Mouse (Mus musculus) erythroid progenitor cell, adult 5-6 weeks (primary cell): ENCODE data around the gene Ms4a4b. TPM values are rescaled to one million over a fixed set of nuclear protein-coding genes. Genes with fewer than 3 reads are reported as not detected.
"Not testable (repeated sequence)": the region's sequence is repeated elsewhere in the genome, so short reads cannot be mapped to it uniquely, and the experiment has no call there.

Source experiments
- ATAC-seq: replicated peaks from 2 replicates; pipeline ENCODE4 v1.8.0; 2016; ENCODE audit warnings: moderate number of reproducible peaks, mild to moderate bottlenecking, moderate TSS enrichment, inconsistent platforms; ENCODE audit not compliant: poor library complexity, low FRiP score, severe bottlenecking
- total RNA-seq, 2 experiments: library from RNA; stranded (forward) in 1 of 2; stranded (reverse) in 1 of 2; fragments of 150-400 nt in 1 of 2; fragments of 186-747, 209-891 nt in 1 of 2; gene quantifications; 2 replicates each; pipeline versions ENCODE4 v1.2.3 to v1.2.4; 2015 to 2017; ENCODE audit warnings: low replicate concordance in 2 of 2

Gene Ms4a4b
- total RNA-seq, 2 experiments from 2014 or later: 5.0 to 72.9 TPM

- no peak for ATAC-seq
These were observed 41.9 kb downstream of the Ms4a4b start for GRCm38 (mm10) chr19:11485266-11485665.

GRCm38 (mm10) chr19:11485746-11486145 is 42.4 kb downstream of the Ms4a4b start, which contains the start of gene Gm8369:
Gm8369 (plus strand) TSS chr19:11485938.
- no peak for ATAC-seq

DNA sequence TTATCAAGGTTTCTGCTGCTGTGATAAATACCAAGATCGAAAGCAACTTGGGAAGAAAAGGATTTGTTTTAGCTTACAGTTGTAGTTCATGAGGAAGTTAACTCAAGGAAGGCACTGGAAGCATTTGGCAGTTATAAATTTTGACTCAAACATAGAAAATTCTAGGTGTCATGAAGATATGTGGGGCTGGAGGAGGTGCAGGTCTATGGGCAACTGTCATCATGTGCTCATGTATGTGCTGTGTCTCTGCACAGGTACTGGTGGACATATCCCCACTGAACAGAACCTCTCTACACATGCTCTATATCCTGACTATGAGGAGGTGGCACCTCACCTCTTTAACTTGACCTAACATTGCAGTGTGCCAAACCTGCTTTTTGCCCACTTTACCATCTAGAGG is 43.2 kb downstream of the Ms4a4b start:
- ATAC-seq: no peak

GRCm38 (mm10) chr19:11491406-11492189 is 48.2 kb downstream of the Ms4a4b start:
- no peak for ATAC-seq

DNA sequence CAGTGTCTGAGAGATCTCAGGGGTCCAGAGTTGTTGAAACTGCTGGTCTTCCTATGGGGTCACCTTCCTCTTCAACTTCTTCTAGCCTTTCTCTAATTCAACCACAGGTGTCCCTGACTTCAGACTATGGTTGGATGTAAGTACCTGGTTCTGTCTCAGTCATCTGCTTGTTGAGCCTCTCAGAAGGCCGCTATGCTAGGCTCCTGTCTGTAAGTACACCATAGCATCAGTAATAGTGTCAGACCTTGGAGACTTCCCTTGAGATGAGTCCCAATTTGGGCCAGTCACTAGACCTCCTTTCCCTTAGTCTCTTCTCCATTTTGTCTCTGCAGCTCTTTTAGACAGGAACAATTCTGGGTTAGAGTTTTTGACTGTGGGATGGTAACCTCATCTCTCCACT is 49.3 kb downstream of the Ms4a4b start:
- no peak for ATAC-seq

DNA sequence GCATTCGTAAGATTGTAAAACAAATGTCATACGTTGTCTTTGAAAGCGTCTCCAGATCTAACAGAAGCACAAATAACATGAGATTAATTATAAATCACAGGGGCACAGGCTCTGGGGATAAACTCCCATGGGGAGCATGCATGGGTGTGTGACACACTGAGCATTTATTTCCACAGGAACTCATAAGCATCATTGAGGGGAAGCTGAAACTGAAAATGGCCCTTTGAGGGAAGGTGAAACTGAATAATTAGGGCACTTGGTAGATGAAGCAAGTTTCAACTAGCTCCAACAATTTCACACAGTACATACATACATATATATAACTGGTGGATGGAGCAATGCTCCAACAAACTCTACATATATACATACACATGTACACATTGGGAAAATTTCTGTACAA is 51.2 kb downstream of the Ms4a4b start:
- no peak for ATAC-seq

DNA sequence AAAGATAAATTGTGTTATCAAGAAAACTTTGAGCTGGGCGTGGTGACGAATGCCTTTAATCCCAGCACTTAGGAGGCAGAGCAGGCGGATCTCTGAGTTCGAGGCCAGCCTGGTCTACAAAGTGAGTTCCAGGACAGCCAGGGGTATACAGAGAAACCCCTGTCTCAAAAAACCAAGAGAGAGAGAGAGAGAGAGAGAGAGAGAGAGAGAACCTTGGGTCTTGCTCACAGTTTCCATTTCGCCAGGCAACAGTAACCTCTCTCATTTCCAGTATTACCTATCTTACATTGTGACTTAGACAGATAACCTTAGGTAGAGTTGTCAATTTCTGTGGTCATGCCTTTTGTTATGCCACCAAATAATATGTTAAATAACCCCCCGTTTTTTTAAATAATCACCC is 53.0 kb downstream of the Ms4a4b start:
- ATAC-seq: no peak

DNA sequence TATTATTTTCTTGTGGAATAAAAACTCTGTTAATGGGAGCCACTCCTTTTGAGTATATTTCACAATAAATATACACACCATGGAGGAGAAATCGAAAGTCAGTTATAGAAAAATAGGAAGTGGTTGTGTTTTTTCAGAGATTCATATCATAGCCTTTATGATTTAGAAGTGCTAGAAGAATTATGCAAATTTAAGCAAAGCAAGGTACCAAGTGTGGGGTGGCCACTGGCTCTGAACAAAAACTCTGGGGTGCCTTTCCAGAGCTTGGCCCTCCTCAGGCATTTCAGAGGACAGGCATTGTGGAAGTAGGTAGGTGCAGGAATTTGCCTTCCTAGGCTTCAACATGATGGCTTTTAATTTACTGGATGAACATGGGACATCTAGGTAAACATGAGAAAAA is 53.9 kb downstream of the Ms4a4b start:
- ATAC-seq: not testable (repeated sequence)

DNA sequence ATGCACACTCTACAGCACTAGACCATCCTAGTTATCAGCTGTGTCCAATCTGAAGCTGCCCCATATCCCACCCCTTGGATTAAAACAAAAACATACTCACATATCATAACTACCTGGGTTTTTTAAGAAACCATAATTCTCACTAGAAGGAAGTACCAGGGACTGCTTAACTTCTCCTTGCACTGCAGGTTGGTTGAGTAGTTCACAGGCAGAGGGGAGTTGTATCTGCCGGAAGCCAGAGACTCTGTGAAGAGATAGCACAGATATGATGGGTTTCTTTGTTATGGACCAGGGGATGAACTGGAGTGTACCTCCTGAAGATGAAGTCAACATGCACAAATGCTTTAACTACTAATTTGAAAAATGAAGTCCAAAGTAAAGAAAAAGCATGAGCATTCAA is 57.4 kb downstream of the Ms4a4b start:
- ATAC-seq: no peak

DNA sequence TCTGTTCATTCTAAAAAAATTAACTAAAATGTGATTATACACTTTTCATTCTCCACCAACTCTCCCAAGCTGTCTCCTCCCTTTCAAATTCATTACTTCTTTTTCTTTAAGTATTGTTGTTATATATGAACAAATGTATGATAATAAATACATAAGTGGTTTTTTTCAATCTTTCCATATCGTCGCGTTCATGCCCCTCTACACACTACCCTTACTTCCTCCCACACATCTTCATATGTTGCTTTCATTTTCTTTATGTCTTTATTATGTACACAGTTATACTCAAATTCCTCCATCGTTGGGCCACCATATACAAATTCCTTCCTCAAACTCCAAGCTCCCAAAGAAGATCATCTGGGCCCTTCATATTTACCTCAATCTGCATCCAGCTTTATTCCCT is 58.0 kb downstream of the Ms4a4b start:
- ATAC-seq: no peak

DNA sequence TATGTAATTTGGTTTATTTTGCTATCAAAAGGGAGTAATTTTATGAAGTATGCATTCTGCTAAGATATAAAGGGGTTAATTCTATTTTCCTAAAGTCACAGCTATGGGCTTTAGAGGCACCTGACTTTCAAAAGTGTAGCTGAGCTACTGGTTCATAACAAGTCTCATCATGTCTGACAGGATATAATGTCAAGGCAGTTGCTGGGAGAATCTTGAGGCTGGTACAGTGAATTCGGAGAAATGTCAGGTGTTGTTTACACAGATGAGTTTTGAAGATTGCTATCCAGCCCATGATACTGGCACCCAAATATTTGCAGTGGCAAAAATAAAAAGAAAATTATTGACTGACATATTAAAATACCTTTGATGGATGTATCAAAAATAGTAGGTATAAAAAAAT is 61.5 kb downstream of the Ms4a4b start:
- ATAC-seq: no peak

GRCm38 (mm10) chr19:11513458-11513857 is 70.1 kb downstream of the Ms4a4b start:
- no peak for ATAC-seq

DNA sequence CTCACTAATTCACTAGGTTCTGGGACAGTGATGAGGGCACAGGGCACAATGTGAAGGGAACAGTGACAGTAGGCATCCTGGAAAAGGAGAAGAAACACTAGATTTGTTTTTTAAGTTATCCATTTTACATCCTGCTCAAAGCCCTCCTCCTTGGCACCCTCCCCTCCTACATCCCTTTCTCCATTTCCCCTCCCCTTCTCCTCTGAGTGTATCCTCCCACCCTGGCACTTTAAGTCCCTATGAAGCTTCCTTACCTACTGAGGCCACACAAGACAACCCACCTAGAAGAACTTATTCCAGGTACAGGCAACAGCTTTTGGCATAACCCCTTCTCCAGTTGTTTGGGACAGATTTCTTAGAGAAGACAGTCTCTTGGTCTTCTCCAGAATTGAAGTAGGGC is 72.9 kb downstream of the Ms4a4b start, which contains the start of gene Ms4a6b:
Ms4a6b (plus strand) TSS at position 267 of the 400 bp plus-strand sequence.
- ATAC-seq: no peak

Other genes with a start within 250 kb of the Ms4a4b start
- not detected in 2 replicates for gene Ms4a13, start 246.8 kb upstream of the Ms4a4b start, total RNA-seq (2015; ENCODE audit: low replicate concordance)
- gene Ms4a13, start 246.8 kb upstream of the Ms4a4b start, total RNA-seq (2017; ENCODE audit: low replicate concordance): not detected in 2 replicates
- gene Ms4a12, start 211.1 kb upstream of the Ms4a4b start, total RNA-seq (2015; ENCODE audit: low replicate concordance): not detected in 2 replicates
- not detected in 2 replicates for gene Ms4a12, start 211.1 kb upstream of the Ms4a4b start, total RNA-seq (2017; ENCODE audit: low replicate concordance)
- gene Ms4a1, start 177.3 kb upstream of the Ms4a4b start, total RNA-seq (2015; ENCODE audit: low replicate concordance): 19.8 and 24.3 TPM in 2 replicates
- 12.8 and 13.2 TPM in 2 replicates for gene Ms4a1, start 177.3 kb upstream of the Ms4a4b start, total RNA-seq (2017; ENCODE audit: low replicate concordance)
- gene Ms4a5, start 159.7 kb upstream of the Ms4a4b start, total RNA-seq (2015; ENCODE audit: low replicate concordance): not detected in 2 replicates
- not detected in 2 replicates for gene Ms4a5, start 159.7 kb upstream of the Ms4a4b start, total RNA-seq (2017; ENCODE audit: low replicate concordance)
- 3.6 TPM in 1 of 2 replicates, not detected in the other for gene Ms4a14, start 129.1 kb upstream of the Ms4a4b start, total RNA-seq (2015; ENCODE audit: low replicate concordance)
- under 0.01 TPM in 1 of 2 replicates, not detected in the other for gene Ms4a14, start 129.1 kb upstream of the Ms4a4b start, total RNA-seq (2017; ENCODE audit: low replicate concordance)
- 3.6 and 8.8 TPM in 2 replicates for gene Ms4a7, start 107.4 kb upstream of the Ms4a4b start, total RNA-seq (2015; ENCODE audit: low replicate concordance)
- 8.3 TPM in 1 of 2 replicates, not detected in the other for gene Ms4a7, start 107.4 kb upstream of the Ms4a4b start, total RNA-seq (2017; ENCODE audit: low replicate concordance)
- gene Ms4a4a, start 68.0 kb upstream of the Ms4a4b start, total RNA-seq (2015; ENCODE audit: low replicate concordance): not detected in 2 replicates
- gene Ms4a4a, start 68.0 kb upstream of the Ms4a4b start, total RNA-seq (2017; ENCODE audit: low replicate concordance): not detected in 2 replicates
- 17.3 and 39.4 TPM in 2 replicates for gene Ms4a4c, start 38.8 kb upstream of the Ms4a4b start, total RNA-seq (2015; ENCODE audit: low replicate concordance)
- 1.5 and 4.2 TPM in 2 replicates for gene Ms4a4c, start 38.8 kb upstream of the Ms4a4b start, total RNA-seq (2017; ENCODE audit: low replicate concordance)
- 21.0 and 37.1 TPM in 2 replicates for gene Ms4a6c, start 25.8 kb downstream of the Ms4a4b start, total RNA-seq (2015; ENCODE audit: low replicate concordance)
- 13.0 and 39.2 TPM in 2 replicates for gene Ms4a6c, start 25.8 kb downstream of the Ms4a4b start, total RNA-seq (2017; ENCODE audit: low replicate concordance)
- gene Gm8369, start 42.4 kb downstream of the Ms4a4b start, total RNA-seq (2015; ENCODE audit: low replicate concordance): 13.7 and 24.7 TPM in 2 replicates
- 8.3 and 21.9 TPM in 2 replicates for gene Gm8369, start 42.4 kb downstream of the Ms4a4b start, total RNA-seq (2017; ENCODE audit: low replicate concordance)
- 15.1 and 22.2 TPM in 2 replicates for gene Ms4a6b, start 73.0 kb downstream of the Ms4a4b start, total RNA-seq (2015; ENCODE audit: low replicate concordance)
- gene Ms4a6b, start 73.0 kb downstream of the Ms4a4b start, total RNA-seq (2017; ENCODE audit: low replicate concordance): 5.4 and 12.9 TPM in 2 replicates
- 3.2 and 4.2 TPM in 2 replicates for gene Ms4a4d, start 93.2 kb downstream of the Ms4a4b start, total RNA-seq (2015; ENCODE audit: low replicate concordance)
- gene Ms4a4d, start 93.2 kb downstream of the Ms4a4b start, total RNA-seq (2017; ENCODE audit: low replicate concordance): 1.3 TPM in 1 of 2 replicates, not detected in the other
- gene Ms4a6d, start 161.3 kb downstream of the Ms4a4b start, total RNA-seq (2015; ENCODE audit: low replicate concordance): 2.2 and 5.4 TPM in 2 replicates
- gene Ms4a6d, start 161.3 kb downstream of the Ms4a4b start, total RNA-seq (2017; ENCODE audit: low replicate concordance): 0.90 TPM in 1 of 2 replicates, not detected in the other
- 13.3 and 21.4 TPM in 2 replicates for gene Ms4a2, start 180.2 kb downstream of the Ms4a4b start, total RNA-seq (2015; ENCODE audit: low replicate concordance)
- gene Ms4a2, start 180.2 kb downstream of the Ms4a4b start, total RNA-seq (2017; ENCODE audit: low replicate concordance): 6.8 and 12.9 TPM in 2 replicates
- 148 and 159 TPM in 2 replicates for gene Ms4a3, start 197.3 kb downstream of the Ms4a4b start, total RNA-seq (2015; ENCODE audit: low replicate concordance)
- 39.9 and 40.2 TPM in 2 replicates for gene Ms4a3, start 197.3 kb downstream of the Ms4a4b start, total RNA-seq (2017; ENCODE audit: low replicate concordance)
- gene Oosp2, start 217.0 kb downstream of the Ms4a4b start, total RNA-seq (2015; ENCODE audit: low replicate concordance): not detected in 2 replicates
- gene Oosp2, start 217.0 kb downstream of the Ms4a4b start, total RNA-seq (2017; ENCODE audit: low replicate concordance): not detected in 2 replicates
- 2.1 TPM in 1 of 2 replicates, not detected in the other for gene Oosp1, start 247.6 kb downstream of the Ms4a4b start, total RNA-seq (2015; ENCODE audit: low replicate concordance)
- gene Oosp1, start 247.6 kb downstream of the Ms4a4b start, total RNA-seq (2017; ENCODE audit: low replicate concordance): 6.3 TPM in 1 of 2 replicates, not detected in the other